Mouse (Mus musculus) c-Kit-positive CD71-positive TER-119-positive erythroid progenitor cells, embryonic 14.5 days (primary cell): ENCODE data around the gene 3110070M22Rik.
"Not testable (repeated sequence)": the region's sequence is repeated elsewhere in the genome, so short reads cannot be mapped to it uniquely, and the experiment has no call there.

Experiments
- DNase-seq: peaks from one replicate; pipeline ENCODE4 v3.0.0-alpha.2; 2013; ENCODE audit warnings: low spot score

Gene 3110070M22Rik

GRCm38 (mm10) chr13:119487880-119488580 lies at the start of gene 3110070M22Rik, which contains the start of gene Tmem267:
TSS of gene 3110070M22Rik (minus strand) at chr13:119488383.
TSS of gene Tmem267 (plus strand) at chr13:119488039.
- DNase-seq = peak; percentile 73

- not testable (repeated sequence) for DNase-seq
These were observed 6.8 kb upstream of the 3110070M22Rik start for GRCm38 (mm10) chr13:119494938-119495337.

- DNase-seq = not testable (repeated sequence)
These were observed 3.9 kb upstream of the 3110070M22Rik start for GRCm38 (mm10) chr13:119492083-119492482.

GRCm38 (mm10) chr13:119487354-119487753 lies 829 bp downstream of the 3110070M22Rik start:
- DNase-seq = no peak

GRCm38 (mm10) chr13:119477789-119478188 lies 10.4 kb downstream of the 3110070M22Rik start:
- no peak for DNase-seq

GRCm38 (mm10) chr13:119476631-119477030 lies 11.6 kb downstream of the 3110070M22Rik start:
- DNase-seq = no peak

- peak; percentile 91 for DNase-seq
These were observed 25.3 kb downstream of the 3110070M22Rik start, which contains the start of gene 4833420G17Rik for GRCm38 (mm10) chr13:119462596-119463560. TSS of gene 4833420G17Rik (plus strand) at chr13:119462768.

GRCm38 (mm10) chr13:119461900-119462595 lies 26.1 kb downstream of the 3110070M22Rik start:
- no peak for DNase-seq

- no peak for DNase-seq
These were observed 31.8 kb downstream of the 3110070M22Rik start for GRCm38 (mm10) chr13:119456342-119456741.

- DNase-seq = no peak
These were observed 33.1 kb downstream of the 3110070M22Rik start for GRCm38 (mm10) chr13:119455082-119455481.

- no peak for DNase-seq
These were observed 34.6 kb downstream of the 3110070M22Rik start for GRCm38 (mm10) chr13:119453563-119453962.

GRCm38 (mm10) chr13:119442244-119442643 lies 45.9 kb downstream of the 3110070M22Rik start:
- peak; percentile 29 for DNase-seq
